Mouse (Mus musculus) cortical plate, adult 2 months (tissue): ENCODE data around the gene Anapc2.

Experiments
- CTCF ChIP-seq: fragments of 200-500 bp; IDR thresholded peaks from 2 replicates; pipeline ENCODE4 v1.5.1; 2011; ENCODE audit warnings: mild to moderate bottlenecking, control low read depth, low read length; ENCODE audit not compliant: insufficient read depth; ENCODE audit errors: extremely low read depth
- POLR2A ChIP-seq: fragments of 200-500 bp; IDR thresholded peaks from 2 replicates; pipeline ENCODE4 v1.6.1; 2011; ENCODE audit warnings: mild to moderate bottlenecking, low read length, control low read depth; ENCODE audit not compliant: insufficient read depth; ENCODE audit errors: extremely low read depth

DNA sequence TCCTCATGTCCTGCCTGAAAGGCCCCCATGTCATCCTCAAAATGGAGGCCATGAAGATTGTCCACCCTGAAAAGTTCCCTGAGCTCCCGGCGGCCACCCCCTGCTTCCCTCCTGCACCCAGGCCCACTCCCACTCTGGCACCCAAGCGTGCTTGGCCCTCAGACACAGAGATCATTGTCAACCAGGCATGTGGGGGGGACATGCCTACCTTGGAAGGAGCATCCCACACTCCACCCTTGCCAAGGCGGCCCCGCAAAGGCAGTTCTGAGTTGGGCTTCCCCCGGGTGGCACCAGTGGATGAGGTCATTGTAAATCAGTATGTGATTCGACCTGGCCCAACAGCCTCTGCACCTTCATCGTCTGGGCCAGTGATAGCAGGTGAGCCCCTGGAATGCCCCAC is 28.9 kb upstream of the Anapc2 start:
- TF ChIP-seq CTCF (no peak), POLR2A (no peak)
